Mouse (Mus musculus): ENCODE data around the gene Slc45a3.

The Slc45a3 gene

GRCm38 (mm10) chr1:131962606-131963084 lies at the start of gene Slc45a3:
Slc45a3 (plus strand) TSS chr1:131962967.
- no peak for DNase-seq (ENCODE audit: low read depth)

DNA sequence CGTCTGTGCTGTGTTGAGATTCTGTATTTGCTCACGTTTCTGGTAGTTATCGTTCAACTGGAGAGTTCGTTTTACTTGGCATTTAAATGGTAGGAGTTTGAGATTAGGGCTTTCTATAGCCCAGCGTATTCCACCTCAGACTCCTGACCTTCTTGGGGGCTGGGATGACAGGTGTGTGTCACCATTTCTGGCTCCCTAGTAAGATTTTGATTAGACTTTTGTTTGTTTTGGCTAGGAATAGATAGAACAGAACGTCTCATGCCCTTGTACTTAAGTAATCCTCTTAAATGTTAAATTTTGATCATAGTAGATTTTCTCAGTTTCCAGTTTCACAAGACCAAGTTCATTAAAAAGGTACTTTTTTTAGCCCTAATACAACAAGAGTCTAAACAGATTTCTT lies 45.1 kb upstream of the Slc45a3 start:
- DNase-seq (ENCODE audit: low read depth), result no peak

GRCm38 (mm10) chr1:131919052-131919451 lies 43.7 kb upstream of the Slc45a3 start:
- DNase-seq (ENCODE audit: low read depth), result no peak

DNA sequence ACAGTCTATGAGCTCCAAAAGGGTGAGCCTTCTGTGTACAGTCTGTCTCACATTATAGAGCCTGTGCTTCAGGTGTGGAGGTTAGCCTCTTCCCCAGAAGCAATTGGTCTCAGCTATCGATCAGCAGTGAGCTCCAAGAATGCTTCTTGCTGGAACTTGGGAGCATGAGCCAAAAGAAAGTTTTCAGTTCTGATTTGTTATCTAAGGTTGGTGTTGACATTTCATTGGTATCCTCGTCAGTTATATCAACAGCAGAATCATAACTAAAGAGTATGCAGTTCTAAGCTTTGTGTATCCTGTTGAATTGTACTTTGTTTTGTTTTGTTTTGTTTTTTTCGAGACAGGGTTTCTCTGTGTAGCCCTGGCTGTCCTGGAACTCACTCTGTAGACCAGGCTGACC lies 40.7 kb upstream of the Slc45a3 start:
- DNase-seq (ENCODE audit: low read depth), result no peak

DNA sequence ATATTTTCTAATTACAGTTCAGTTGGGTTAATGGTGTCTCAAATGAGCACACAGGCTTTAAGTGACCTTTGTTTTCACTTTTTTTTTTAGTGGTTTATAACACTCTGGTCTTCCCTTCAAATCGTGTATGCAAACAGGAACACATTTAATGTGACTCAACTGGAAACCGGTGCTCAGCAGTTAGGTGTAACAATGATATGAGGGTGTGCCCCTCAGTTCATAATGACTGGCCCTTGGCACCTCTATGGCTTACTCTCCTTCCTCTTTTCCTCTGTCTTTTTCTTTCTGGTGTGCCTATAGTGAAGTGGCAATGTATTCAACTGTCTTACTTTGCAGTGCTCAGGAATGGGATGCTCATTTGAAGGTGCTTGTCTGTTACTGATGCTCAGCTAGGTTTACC lies 29.3 kb upstream of the Slc45a3 start:
- DNase-seq (ENCODE audit: low read depth), result no peak

DNA sequence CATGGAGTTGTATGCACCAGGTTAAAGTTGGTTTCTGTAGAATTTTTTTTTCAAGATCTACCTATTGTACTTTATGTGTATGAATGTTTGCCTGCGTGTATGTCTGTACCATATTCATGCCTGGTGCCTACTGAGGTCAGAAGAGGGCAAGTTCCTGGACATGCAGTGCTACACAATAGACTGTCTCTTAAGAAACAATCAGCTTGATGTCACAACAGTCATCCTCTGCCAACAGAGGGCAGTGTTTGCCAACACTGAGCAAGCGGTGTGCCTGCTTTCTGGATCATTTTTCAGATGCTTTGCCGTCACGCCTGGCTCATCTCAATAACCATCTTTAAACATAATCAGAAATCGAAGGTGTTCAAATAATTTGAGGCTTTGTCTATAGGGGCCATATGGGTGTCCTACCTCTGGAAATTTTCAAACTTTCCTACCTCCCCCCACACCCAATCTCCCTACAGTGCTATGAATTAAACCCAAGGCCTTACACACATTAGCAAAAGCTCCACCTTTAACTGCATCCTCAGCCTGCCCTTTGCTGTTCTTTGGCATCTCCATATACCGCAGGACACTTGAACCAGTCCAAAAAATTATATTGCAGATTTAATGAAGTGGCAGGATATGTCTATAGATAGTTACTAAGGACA lies 25.0 kb upstream of the Slc45a3 start:
- DNase-seq (ENCODE audit: low read depth), result peak; percentile 78

DNA sequence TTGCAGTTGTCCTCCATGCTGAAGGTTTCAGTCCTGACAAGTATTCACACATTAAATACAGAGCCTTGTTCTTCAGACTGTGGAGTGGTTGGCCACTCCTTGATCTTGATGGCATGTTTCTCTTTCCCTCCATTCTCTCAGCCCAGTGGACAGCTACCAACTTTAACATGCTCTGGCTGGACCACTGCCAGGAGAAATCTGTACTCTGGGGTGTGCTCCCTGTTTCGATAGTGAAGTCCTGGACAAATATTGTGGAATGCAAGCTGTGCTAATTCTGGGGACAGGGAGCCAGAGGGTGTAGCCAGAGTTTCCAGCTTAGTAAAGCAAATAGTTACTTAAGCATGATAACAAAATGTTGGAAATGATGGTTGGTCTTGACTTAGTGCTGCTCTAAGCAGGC lies 24.0 kb upstream of the Slc45a3 start:
- no peak for DNase-seq (ENCODE audit: low read depth)

- DNase-seq (ENCODE audit: low read depth), result no peak
Measured at GRCm38 (mm10) chr1:131940711-131941244, 22.0 kb upstream of the Slc45a3 start.

DNA sequence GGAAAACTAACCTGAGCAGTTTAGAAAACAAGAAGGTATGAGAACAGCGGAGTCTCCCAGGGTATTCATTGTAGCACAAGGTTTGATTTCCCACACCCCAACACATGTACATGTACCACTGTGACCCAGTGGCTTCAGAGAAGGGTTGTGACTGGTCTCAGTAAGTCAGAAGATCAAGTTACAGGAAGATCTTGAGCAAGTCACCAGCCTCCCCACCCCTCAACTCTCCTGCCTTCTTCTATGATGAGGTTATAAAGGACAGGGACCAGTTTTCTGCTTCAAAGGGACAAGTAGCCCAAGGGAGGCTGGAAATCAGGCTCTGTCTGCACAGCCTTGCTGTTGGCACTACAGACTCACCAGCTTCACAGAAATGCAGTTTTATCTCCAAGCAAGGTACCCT lies 21.3 kb upstream of the Slc45a3 start:
- DNase-seq (ENCODE audit: low read depth), result peak; percentile 72

DNA sequence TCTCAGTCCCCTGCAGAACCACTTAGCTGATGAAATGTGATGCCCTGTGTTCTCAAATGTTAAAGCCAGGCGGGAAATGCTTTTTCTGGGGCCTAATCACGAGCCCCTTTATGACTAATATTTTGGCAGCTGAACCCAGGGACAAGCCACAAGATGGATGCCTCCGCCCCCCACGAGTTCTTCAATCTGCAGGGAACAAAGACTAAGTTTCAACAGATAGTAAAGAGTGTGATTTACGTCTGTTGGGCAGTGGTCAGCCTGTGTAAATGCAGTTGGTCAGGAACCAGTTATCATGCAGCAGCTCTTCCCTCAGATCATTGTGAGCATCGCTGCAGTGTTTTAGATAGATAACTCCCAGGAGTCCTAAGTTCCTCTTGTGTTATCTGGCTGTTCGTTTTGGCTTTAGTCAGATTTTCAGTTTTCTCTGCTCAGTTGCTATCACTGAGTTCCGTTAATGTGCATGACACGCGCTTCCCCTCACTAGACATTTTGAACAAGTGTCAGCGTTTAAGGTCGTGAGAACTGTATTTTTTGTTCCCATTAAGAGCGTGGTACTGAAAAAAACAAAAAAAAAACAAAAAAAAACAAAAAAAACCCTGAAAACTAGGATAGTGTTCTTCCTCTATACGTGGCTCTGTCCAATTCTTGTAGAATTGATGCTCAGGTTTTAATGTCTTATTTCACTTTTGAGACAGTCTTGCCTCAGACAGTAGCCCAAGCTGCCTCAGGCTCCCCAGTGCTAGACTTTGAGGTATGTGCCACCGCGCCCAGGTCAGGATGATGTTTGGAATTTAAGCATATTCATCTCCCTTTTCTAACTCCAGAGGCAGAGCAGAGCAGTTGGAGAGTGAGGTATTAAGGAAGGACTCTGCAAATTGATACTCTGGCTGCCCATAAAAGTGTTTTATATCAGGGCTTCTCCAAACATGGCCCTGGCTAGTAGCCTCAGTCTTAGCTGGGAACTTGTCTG lies 19.9 kb upstream of the Slc45a3 start:
- peak; percentile 86 for DNase-seq (ENCODE audit: low read depth)

GRCm38 (mm10) chr1:131945674-131946440 lies 16.9 kb upstream of the Slc45a3 start:
- no peak for DNase-seq (ENCODE audit: low read depth)

GRCm38 (mm10) chr1:131946462-131947215 lies 16.1 kb upstream of the Slc45a3 start:
- DNase-seq (ENCODE audit: low read depth), result no peak

DNA sequence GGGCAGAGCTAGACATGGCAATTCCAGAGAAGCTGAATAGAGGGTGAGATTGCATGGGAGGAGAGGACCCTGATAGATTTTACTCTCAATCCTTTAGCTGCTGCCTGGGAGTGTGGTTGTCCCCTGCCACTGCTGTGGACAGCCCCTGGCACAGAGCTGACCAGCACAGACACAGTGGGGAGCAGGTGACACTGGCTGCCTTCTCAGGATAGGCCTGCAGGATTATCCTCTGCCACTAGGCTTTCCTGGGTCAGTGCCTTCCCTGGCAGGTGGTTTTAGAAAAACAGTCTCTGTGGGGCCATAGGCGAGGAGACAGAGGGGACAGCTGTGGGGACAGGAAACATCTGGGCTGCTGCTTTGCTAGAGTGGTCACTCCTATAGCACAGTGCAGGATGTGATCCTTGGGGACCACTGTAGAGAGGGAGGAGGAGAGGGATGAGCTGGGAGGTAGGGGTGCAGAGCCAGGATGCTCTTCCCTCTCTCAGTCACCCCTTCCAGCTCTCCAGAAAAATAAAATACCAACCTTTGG lies 14.7 kb upstream of the Slc45a3 start:
- DNase-seq (ENCODE audit: low read depth), result no peak

DNA sequence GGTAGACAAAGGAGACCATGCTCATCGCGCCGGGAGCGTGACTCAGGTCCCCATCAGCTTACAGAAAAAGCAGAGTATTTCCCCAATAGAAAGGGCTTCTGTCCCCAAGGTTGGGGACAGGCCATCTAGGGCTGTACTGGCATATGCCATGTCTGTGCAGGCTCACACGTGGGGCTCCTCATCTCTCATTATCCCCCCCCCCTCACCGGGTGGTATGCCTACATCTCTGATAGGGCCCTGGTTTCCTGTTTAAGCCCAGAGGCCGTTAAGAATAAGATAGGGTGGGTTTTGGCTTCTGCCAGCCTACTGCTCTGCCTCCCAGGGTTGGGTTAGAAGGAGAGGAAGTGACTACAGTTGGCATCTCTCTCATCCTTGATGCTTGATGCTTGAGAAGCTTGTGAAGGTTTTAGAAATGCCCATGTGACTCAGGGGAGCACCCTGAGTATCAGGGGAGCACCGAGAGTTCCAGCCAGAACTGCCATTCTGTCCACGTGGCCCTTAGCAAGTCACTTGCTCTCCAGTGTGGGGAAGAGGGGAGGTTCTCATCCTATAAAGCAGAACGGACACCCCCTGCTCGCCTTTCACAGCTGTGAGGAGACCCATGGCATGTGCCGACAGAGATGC lies 8.4 kb upstream of the Slc45a3 start:
- peak; percentile 83 for DNase-seq (ENCODE audit: low read depth)

DNA sequence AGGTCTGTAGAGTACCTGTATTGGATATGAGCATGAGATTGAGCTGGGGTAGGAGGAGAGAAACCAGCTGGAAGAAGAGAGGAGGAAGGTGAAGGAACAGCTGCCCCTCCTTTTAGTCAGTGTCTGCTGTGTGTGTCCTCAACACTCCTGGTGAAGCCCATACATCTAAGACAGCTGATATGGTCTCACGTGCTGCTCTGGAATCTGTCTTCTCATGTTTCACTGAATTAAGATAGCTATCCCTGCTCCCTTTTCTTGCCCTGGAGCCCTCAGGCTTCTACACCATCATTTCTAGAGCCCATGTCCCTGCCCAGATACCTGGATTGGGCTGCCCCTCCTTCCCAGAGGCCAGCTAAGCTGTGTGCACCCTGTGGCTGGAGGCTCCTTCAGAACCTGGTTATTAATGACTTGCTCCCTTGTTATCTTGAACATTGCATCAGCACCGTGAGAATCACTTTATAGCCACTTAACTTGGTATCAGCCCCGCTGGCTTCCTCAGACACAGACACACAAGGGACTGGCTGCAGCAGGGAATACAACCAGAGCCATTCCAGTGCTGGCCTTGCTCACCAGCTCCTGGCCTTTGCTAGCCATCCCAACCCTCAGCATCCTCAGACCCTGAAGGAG lies 7.5 kb upstream of the Slc45a3 start:
- DNase-seq (ENCODE audit: low read depth), result no peak

- DNase-seq (ENCODE audit: low read depth), result no peak
Measured at GRCm38 (mm10) chr1:131957416-131957815, 5.4 kb upstream of the Slc45a3 start.

DNA sequence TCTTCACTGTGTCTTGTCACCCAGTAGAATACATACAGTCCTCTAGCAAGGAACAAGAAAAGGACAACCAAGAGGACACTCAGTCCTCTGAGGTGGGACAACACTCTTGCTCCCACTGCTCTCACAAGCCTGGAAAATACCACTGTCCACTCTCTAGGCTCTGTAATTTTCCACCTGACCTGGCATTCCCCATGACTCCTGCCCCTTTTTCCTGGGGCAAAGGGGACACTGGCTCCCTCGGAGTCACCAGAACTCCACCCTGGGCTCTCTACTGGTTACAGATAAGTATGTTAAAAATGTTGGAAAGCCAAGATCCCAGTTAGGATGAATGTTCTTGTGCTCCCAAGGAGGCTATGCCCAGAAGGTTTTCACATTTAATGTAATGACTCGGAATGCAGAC lies 1.8 kb upstream of the Slc45a3 start:
- DNase-seq (ENCODE audit: low read depth), result no peak

GRCm38 (mm10) chr1:131963085-131963951 lies 551 bp downstream of the Slc45a3 start:
- no peak for DNase-seq (ENCODE audit: low read depth)

- DNase-seq (ENCODE audit: low read depth), result no peak
Measured at GRCm38 (mm10) chr1:131964100-131964499, 1.3 kb downstream of the Slc45a3 start.
